Mouse (Mus musculus) gastrocnemius, postnatal 10 days (tissue): Measurements from ENCODE around the gene Ttbk1. TPM values are rescaled to one million over a fixed set of nuclear protein-coding genes. Genes with fewer than 3 reads are reported as not detected.
A peak's percentile ranks its signal among the peaks of the same experiment; 100 is the strongest.

Experiments
- DNase-seq: peaks from one replicate; pipeline ENCODE4 v3.0.0; 2021; ENCODE audit warnings: mixed read lengths
- total RNA-seq, 2 experiments: library from RNA; stranded (reverse); gene quantifications; 2 replicates each; pipeline ENCODE4 v1.2.3; 2021

The Ttbk1 gene
- total RNA-seq, 2 experiments from 2014 or later = 3.9 to 4.5 TPM

DNA sequence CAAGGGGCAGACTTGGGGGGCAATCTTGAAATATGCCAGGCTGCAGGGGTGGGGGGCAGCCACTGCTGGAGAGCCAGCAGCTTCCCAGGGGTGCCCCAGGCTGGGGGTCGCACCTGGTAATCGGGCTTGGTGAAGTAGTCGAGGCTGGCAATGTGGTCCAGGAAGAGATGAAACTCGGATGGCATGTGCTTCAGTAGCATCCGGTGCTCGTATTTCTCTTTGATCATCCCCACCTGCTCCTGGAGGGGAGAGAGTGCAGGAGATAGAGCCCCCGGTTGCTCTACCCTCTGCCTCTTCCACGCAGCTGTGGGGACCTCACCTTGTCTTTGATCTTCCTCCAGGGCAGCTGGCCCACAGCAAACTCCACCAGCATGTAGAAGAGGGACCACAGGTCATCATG is 10.9 kb downstream of the Ttbk1 start:
- DNase-seq = no peak

DNA sequence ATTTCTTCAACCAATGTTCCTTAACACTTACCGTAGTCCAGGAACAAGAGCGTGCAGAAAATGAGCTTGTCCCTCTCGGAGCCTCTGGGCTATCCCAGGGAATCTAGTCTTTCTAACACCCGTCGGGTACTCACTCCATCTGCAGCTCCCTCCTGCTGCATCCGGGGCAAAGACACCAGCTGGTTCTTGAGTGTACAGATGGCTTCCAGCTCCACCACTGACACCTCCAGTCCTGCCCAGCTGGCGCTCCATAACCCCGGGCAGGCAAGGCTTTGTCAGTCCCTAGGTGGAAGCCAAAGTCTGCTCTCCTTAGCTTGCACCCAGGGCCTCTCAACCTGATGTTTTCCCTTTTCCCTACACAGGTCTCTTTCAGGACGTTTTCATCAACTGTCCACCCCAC is 19.6 kb downstream of the Ttbk1 start:
- no peak for DNase-seq

DNA sequence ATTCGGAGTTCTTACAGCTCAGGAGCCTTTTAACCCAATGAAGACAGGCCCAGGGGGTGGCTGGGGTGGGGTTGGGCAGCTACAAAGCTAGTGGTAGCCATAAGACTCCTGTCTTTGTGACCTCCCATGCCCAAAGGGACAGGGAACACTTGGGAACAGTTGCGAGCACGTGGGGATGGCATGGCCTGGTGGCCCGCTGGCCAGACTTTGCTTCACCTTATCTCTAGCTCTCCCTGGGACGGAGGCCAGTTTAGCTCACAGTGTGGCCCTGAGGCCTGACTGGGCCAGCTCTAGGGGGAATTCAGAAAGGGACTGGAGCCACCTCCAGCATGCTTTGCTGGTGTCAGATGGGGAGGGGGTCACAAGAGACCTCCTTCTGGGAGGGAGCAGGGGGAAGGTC is 25.2 kb downstream of the Ttbk1 start:
- no peak for DNase-seq

DNA sequence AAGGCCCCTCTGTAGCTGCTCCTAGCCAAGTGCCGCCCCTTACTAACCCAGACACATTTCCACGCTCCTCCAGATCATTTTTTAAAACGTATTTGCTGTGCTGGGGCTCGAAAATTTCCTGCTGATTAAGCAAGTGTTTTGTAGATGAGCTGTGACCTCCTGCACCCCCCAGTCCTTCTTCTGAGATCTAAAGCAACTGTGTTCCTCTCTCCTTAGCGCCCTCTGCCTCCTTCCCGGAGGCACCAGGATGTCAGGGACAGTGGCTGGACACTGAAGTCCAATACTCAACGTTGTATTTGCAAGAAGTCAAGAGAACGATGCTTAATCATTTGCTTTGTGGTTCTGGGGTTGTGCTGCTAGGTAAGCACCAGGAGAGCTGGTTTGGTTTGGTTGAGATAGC is 26.1 kb downstream of the Ttbk1 start:
- no peak for DNase-seq

DNA sequence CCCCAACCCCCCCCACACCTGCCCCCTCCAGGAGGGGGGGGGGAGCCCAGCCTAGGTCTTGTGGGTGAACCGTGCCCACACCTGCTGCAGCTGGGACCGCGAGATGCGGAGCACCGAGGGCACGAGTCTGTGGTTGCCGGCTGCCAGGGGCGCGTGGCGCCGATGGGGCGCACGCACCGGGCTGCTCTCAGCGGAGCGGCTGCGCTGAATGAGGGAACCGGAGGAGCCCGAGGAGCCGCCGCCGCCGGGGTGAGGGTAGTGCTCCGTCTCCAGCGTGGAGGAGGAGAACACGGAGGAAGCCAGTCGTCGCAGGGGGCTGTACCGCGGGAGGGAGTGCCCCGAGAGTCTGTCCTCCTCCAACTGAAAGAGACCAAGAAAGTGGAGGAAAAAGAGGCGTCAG is 26.8 kb downstream of the Ttbk1 start:
- DNase-seq = no peak

- no peak for DNase-seq
Observed at GRCm38 (mm10) chr17:46458439-46458838, 29.0 kb downstream of the Ttbk1 start.

DNA sequence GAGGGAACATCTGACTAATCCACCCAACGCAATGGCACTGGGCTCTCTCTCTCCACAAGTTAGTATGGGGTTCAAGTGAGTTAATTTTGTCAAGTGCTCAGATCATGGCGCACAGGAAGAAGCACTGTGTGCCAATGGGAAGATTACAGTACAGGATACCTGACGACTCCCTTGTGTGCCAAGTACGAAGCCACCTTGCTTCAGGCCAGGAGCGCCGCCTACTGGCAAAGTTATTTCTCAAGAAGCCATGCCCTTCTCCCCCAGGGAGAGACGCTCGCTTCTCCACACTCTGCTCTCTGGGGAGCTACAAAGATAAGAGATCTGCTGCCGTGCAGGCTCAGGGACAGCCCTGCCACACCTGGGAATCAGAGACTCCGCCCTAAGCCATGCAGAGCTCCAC is 29.7 kb downstream of the Ttbk1 start:
- peak; percentile 64 for DNase-seq

DNA sequence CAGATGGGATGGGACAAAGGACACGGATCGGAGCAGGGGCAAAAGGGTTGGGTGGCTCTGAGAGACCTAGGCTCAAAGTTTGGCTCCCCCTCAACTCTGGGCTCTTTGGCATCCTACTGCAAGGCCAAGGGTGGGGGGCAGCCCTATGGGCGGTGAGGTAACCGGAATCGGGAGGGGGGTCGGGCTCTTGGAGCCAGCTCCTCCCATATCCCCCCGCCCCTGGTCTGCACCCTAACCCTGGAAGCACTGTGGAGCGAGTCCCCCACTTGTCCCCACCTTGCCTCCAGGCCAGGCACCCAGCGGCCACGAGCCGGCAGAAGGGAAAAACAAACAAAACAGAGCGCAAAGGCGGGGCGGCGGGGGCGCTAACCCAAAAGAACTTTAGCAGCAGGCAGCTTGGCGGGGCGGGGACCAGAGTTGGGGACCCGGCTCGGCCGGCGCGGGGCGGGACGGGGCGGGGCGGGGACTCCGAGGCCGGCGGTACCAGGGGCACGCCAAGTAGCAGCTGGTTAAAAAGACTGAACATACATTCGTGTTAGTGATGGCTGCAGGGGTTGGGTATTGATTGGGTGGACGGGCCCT is 32.3 kb downstream of the Ttbk1 start:
- peak; percentile 51 for DNase-seq

DNA sequence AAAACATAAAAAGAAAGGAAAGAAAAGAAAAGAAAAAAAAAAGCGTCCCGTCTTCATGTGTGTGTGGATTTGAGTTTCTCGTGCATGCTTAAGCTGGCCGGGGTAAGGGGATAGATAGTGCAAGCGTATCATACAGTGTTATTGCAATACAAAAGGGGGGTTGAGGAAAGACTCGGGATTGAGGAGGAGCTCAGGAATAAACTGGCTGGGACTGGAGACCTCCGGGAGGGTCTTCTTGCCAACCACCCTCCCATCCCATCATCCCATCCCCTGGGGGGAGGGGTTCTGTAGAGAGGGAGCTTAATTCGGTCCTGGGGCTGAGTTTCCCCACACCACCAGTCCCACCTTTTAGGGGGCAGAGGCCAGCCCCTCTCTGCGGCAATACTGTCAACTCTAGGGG is 32.9 kb downstream of the Ttbk1 start:
- DNase-seq = no peak

- DNase-seq = no peak
Observed at GRCm38 (mm10) chr17:46453970-46454411, 33.5 kb downstream of the Ttbk1 start.

DNA sequence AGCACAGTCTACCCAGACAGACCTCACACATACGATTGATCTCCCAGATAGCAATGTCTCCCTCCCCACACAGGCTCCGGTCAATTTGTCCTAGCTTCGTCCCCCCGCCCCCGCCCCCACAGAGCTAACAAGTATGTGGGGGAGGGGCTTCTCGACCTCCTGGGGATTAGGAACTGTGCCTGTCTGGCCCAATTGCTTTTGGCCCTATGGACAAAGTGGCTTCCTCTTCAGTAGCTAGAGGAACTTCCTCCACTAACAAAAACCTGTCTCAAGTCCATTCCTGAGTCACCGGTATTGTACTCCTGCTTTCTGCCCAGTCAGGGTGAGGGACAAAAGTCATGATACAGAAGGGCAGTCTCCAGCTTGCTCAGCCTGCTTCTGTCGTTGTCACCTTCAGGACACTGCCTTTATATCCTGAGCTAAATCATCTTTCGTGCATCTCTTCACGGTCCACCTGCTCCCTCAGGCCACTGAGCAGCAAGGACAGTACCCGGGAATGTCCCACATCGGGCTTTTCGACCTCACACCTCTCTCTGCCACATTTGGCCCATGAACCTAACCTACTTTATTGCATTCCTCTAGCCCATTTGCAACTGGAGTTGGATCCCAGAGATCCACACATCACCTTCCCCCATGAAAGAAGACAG is 34.0 kb downstream of the Ttbk1 start:
- no peak for DNase-seq

DNA sequence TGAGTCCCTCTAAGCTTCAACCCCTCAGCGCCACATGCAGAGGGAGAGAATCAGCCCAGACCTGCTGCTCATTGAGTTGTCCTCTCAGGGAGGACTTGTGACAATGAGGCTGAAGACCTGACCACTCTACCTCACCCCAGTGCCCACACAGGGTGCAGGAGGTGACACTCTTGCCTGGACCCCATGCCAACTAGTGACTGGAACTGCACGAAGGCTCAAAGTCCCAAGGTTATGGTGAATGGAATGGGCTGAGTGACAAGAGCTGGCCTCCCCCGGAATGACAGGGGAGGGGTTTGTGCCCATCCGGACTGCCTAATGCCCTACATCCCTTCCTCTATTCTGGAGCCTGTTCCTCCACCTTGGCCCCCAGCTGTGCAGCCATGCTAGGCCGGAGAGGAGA is 34.8 kb downstream of the Ttbk1 start:
- DNase-seq = no peak

- no peak for DNase-seq
Observed at GRCm38 (mm10) chr17:46446264-46446663, 41.2 kb downstream of the Ttbk1 start.

DNA sequence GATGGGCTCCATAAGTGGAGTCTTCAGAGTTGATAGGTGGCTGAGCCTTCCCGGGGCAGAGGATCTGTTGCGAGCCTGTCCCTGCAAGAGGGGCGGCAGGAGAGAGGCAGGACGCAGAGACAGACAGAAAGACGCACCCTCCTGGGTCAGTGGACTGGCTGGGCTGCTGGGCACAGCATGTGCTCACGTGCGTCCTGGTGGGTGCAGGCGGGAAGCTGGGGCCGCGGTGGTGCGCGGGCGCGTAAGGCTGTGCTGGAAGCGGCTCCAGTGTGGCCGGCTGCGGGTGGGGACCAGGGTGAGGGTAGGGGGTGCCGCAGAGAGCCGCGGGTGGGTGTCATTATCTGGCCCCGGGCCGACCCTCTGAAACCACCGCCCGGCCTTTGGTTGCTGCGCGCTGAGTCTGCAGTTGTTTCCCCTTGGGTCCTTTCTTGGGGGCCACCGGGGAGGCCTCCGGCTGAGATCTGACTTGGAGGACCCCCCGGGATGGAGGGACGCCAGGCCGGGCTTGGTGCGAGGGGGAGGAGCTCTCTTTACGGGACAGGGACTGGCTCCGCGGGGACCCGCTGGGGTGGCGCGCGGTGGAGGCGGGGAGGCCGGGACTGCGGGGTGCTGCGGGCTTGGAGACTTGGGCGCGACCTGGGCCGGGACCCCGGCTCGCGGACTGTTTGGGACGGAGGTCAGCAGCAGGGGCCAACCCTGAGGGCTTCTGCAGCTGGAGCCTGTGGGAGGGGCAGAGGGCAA is 42.5 kb downstream of the Ttbk1 start:
- no peak for DNase-seq

- no peak for DNase-seq
Observed at GRCm38 (mm10) chr17:46439176-46439575, 48.3 kb downstream of the Ttbk1 start.

GRCm38 (mm10) chr17:46438298-46438873 is 49.1 kb downstream of the Ttbk1 start, which contains the start of gene Slc22a7:
TSS of gene Slc22a7 (minus strand) at chr17:46438457.
- no peak for DNase-seq

DNA sequence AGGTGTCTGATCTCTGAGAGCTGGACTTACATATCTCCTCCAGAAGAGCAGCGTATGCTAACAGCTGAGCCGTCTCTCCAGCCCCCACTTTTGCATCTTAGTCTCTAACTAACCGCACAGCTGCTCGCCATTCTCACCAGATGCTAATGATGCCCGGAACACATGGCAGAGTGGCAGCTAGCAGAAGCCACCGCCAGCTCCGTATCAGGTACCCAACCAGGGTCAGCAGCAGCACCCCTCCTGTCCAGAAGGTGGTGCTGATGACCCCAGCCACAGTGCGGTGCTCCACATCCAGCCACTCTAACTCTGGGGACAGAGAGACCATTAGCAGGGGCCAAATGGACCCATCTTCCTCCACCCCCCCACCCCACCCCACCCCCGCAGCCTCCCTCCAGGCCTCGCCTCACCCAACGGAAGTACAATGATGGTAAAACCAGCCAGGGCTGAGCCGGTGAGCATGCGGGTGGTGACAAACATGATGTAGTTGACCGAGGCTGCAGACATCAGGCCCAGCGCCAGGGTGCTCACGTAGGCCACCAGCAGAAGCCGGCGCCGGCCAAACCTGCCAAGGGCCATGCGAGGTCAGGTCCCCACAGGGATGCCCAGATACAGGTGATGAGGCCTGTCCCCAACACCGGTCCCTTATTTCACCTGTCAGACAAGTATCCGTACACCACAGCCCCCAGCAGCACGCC is 50.7 kb downstream of the Ttbk1 start:
- peak; percentile 49 for DNase-seq

- no peak for DNase-seq
Observed at GRCm38 (mm10) chr17:46433627-46434026, 53.8 kb downstream of the Ttbk1 start.

DNA sequence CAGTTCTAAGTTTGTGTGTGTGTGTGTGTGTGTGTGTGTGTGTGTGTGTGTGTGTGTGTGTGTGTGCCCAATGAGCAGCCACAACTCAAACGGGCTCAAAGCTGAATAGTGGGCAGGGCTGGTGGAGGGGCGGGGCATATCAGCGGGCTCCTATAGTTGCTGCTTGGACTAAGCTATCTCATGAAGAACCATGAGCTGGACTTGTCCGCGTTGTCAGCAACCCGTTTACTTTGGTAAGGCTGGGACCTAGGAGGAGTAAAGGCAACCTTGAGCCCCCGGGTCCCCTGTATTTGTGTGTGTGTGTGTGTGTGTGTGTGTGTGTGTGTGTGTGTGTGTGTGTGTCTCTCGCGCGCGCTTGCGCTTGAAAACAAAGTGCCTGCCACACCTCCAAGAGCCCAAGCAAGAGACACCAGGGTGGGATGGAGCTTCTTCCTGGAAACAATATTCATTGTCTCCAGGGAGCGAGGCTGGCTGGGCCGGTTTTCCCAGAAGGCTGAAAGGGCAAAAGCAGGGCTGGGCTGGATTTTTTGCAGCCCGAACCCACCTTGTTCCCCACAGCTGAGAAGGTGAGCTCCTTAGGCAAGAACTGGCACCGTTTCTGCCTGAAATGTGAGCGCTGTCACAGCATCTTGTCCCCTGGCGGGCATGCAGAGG is 58.6 kb downstream of the Ttbk1 start, which contains the start of gene Crip3:
Crip3 (plus strand) TSS at position 166 of the 654 bp plus-strand sequence.
- no peak for DNase-seq

DNA sequence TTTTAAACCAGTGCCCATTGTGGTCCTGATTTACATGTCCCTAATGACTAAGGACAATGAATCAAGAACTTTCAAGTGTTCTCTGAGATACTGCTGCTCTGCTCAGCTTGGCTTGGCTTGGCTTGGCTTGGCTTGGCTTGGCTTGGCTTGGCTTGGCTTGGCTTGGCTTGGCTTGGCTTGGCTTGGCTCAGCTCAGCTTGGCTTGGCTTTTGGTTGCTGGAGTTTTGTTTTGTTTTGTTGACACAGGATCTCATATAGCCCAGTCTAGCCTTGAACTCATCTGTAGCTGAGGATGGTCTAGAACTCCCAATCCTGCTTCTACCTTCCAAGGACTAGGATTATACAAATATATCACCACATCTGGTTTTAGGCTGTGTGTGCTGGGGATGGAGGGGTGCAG is 61.0 kb downstream of the Ttbk1 start:
- DNase-seq = no peak

DNA sequence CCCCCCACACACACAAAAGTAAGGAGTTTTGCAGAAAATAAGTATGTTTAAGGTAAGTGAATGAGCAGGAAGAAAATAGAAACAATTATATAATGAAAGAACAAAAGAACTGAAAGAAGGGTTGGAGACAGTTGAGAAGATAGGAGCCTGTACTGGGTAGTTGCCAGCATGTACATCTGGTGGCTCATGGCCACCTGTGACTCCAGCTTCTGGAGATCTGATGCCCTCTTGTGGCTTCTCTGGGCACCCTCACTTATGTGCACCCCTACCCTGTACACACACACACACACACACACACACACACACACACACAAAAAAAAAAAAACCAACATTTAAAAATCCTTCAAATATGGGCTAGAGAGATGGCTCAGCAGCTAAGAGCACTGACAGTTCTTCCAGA is 67.8 kb downstream of the Ttbk1 start:
- DNase-seq = no peak

GRCm38 (mm10) chr17:46418628-46419027 is 68.8 kb downstream of the Ttbk1 start:
- DNase-seq = peak; percentile 33
